Mouse (Mus musculus) forebrain, postnatal 0 days (tissue): Measurements from ENCODE around the gene Mmrn1. TPM values are rescaled to one million over a fixed set of nuclear protein-coding genes. Genes with fewer than 3 reads are reported as not detected.

Experiments
- ATAC-seq: fragments of 200-750 bp; cut with Nextera tagmentation; 2 replicates; pipeline ENCODE4 v1.8.0; 2017; ENCODE audit warnings: mild to moderate bottlenecking, moderate library complexity
- DNase-seq: peaks from one replicate; pipeline ENCODE4 v3.0.0-alpha.2; 2015
- H3K27ac ChIP-seq: fragments of 300-500 bp; sonication (generic); 2 replicates; pipeline ENCODE4 v1.5.1; 2014; ENCODE audit warnings: low read depth, mild to moderate bottlenecking, antibody characterized with exemption, low read length, moderate library complexity, mixed read lengths
- H3K27me3 ChIP-seq: fragments of 300-500 bp; sonication (generic); 2 replicates; pipeline ENCODE4 v1.6.1; 2014; ENCODE audit warnings: mild to moderate bottlenecking, low read length, mixed read lengths; ENCODE audit not compliant: insufficient read depth
- H3K36me3 ChIP-seq: fragments of 300-500 bp; sonication (generic); 2 replicates; pipeline ENCODE4 v1.6.1; 2014; ENCODE audit warnings: mild to moderate bottlenecking, moderate library complexity; ENCODE audit not compliant: insufficient read depth
- H3K4me1 ChIP-seq: fragments of 300-500 bp; sonication (generic); 2 replicates; pipeline ENCODE4 v1.6.1; 2014; ENCODE audit warnings: antibody characterized with exemption; ENCODE audit not compliant: insufficient read depth
- H3K4me2 ChIP-seq: fragments of 300-500 bp; sonication (generic); 2 replicates; pipeline ENCODE4 v1.6.1; 2014; ENCODE audit warnings: low read depth, mild to moderate bottlenecking, moderate library complexity
- H3K4me3 ChIP-seq: fragments of 300-500 bp; sonication (generic); 2 replicates; pipeline ENCODE4 v1.5.1; 2014; ENCODE audit warnings: low read depth, low read length, mixed read lengths
- H3K9ac ChIP-seq: fragments of 300-500 bp; sonication (generic); 2 replicates; pipeline ENCODE4 v1.6.1; 2014; ENCODE audit warnings: mild to moderate bottlenecking
- H3K9me3 ChIP-seq: fragments of 300-500 bp; sonication (generic); 2 replicates; pipeline ENCODE4 v1.6.1; 2016; ENCODE audit warnings: low read length
- CTCF ChIP-seq: sonication (generic); IDR thresholded peaks from 2 replicates; pipeline ENCODE4 v1.5.1; 2016; ENCODE audit warnings: antibody characterized with exemption, control low read depth, low read depth
- WGBS: fragments of 180-500 bp; shearing (Covaris S2); extraction: QIAGEN DNeasy Blood & Tissue Kit; methylation state at CpG from one replicate; pipeline ENCODE4 v1.1.7; 2014; 5-methylcytosine and 5-hydroxymethylcytosine counted together
- polyA plus RNA-seq: library from polyadenylated mRNA; unstranded; fragments of >200 nt; fragmentation: Nextera tagmentation; extraction: Ambion mirVana; gene quantifications from 2 replicates; pipeline ENCODE4 v1.2.1, GENCODE M21; 2015
- total RNA-seq: library from RNA; depleted of rRNA; stranded (reverse); fragments of >200 nt; gene quantifications from 2 replicates; pipeline ENCODE4 v1.2.3, GENCODE M21; 2014

Gene Mmrn1
- total and polyA plus RNA-seq, 2 experiments from 2014 or later = 1.0 to 2.1 TPM

DNA sequence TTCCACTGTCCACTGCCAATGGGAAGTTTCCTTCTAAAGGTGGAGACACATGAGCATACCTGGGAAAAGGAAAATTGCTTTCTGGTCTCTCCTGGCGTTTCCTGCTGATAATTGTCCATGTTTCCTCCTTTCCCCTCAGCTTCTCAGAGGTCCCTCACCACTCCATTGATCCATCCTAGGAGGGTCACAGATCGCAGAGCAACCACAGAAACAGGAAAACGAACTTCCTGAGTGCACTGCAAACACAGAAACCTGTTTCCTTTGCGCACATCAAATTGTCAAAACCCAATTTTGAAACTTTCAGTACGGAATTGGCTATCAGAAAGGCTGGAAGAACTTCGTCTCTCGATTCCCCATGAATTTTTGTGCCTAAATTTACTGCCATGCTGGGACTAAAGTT is 19.4 kb downstream of the Mmrn1 start:
- Histone ChIP-seq H3K9ac (no peak overlapping the region), H3K27ac (no peak overlapping the region), H3K36me3 (no peaks in the 10 kb centered on the region), H3K4me1 (no peaks in the 10 kb centered on the region), H3K4me3 (no peak overlapping the region), H3K4me2 (no peak overlapping the region), H3K9me3 (no peaks in the 10 kb centered on the region), H3K27me3 (no peaks in the 10 kb centered on the region)
- no peak for ATAC-seq
- WGBS = 84% methylated on average over 7 of the region's 7 CpGs
- TF ChIP-seq CTCF = no peak
- DNase-seq = no peak

- Histone ChIP-seq H3K4me2 (no peak overlapping the region), H3K36me3 (no peaks in the 10 kb centered on the region), H3K4me3 (no peak overlapping the region), H3K4me1 (no peaks in the 10 kb centered on the region), H3K9ac (no peak overlapping the region), H3K27ac (no peak overlapping the region), H3K27me3 (no peaks in the 10 kb centered on the region), H3K9me3 (no peaks in the 10 kb centered on the region)
- DNase-seq = no peak
- ATAC-seq = no peak
- TF ChIP-seq CTCF = no peak
- 87% methylated on average over 9 of the region's 9 CpGs for WGBS
These were observed 19.8 kb downstream of the Mmrn1 start for GRCm38 (mm10) chr6:60944621-60945020.

GRCm38 (mm10) chr6:60950415-60950814 is 25.6 kb downstream of the Mmrn1 start:
- no peaks in the 10 kb centered on the region for H3K4me1 ChIP-seq
- H3K4me2 ChIP-seq = no peak overlapping the region
- H3K9me3 ChIP-seq = no peaks in the 10 kb centered on the region
- peak; percentile 71 for TF ChIP-seq CTCF
- no peak overlapping the region for H3K9ac ChIP-seq
- no peaks in the 10 kb centered on the region for H3K36me3 ChIP-seq
- H3K27me3 ChIP-seq = no peaks in the 10 kb centered on the region
- no peak for ATAC-seq
- 60% methylated on average over 3 of the region's 3 CpGs for WGBS
- no peak overlapping the region for H3K27ac ChIP-seq
- peak; percentile 10 for DNase-seq
- no peak overlapping the region for H3K4me3 ChIP-seq

- TF ChIP-seq CTCF = no peak
- WGBS = 77% methylated on average over 2 of the region's 2 CpGs
- no peak overlapping the region for H3K27ac ChIP-seq
- no peak overlapping the region for H3K4me3 ChIP-seq
- ATAC-seq (no peak), DNase-seq (no peak)
- no peaks in the 10 kb centered on the region for H3K9me3 ChIP-seq
- H3K4me2 ChIP-seq = no peak overlapping the region
- H3K36me3 ChIP-seq = no peaks in the 10 kb centered on the region
- no peaks in the 10 kb centered on the region for H3K4me1 ChIP-seq
- H3K9ac ChIP-seq = no peak overlapping the region
- H3K27me3 ChIP-seq = no peaks in the 10 kb centered on the region
These were observed 36.5 kb downstream of the Mmrn1 start for GRCm38 (mm10) chr6:60961285-60961684.

- no peak for ATAC-seq
These were observed 37.1 kb downstream of the Mmrn1 start for GRCm38 (mm10) chr6:60961838-60962237.

DNA sequence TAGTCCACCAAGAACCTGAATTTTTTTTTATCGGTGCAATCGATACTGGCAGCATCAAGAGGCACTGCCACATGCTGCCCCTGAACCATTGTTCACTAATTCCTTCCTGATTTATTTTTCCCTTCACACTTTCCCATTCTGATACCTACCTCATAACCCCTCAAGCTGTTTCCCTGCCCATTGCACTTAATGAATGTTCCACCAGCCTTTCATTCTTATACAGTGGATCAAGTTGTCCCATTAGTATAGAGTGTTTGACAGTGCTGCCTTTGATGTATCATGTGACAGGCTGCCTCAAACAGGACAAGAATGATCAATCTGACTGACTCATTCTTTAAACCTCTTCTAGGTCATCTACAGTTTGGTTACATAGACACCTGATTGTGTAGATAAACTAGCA is 37.9 kb downstream of the Mmrn1 start:
- Histone ChIP-seq H3K36me3 (no peaks in the 10 kb centered on the region), H3K9ac (no peak overlapping the region), H3K27ac (no peak overlapping the region), H3K27me3 (no peaks in the 10 kb centered on the region), H3K4me3 (no peak overlapping the region), H3K9me3 (no peaks in the 10 kb centered on the region), H3K4me2 (no peak overlapping the region), H3K4me1 (no peaks in the 10 kb centered on the region)
- WGBS = 26% methylated on average over 2 of the region's 2 CpGs
- DNase-seq (no peak), ATAC-seq (no peak)
- no peak for TF ChIP-seq CTCF

More at GRCm38 (mm10) chr6:60961838-60962237, 37.1 kb downstream of the Mmrn1 start:
- H3K9ac ChIP-seq = no peak overlapping the region
- no peak overlapping the region for H3K4me3 ChIP-seq
- 27% methylated on average over 2 of the region's 2 CpGs for WGBS
- no peak for DNase-seq
- no peaks in the 10 kb centered on the region for H3K9me3 ChIP-seq
- no peak overlapping the region for H3K27ac ChIP-seq
- H3K4me2 ChIP-seq = no peak overlapping the region
- no peaks in the 10 kb centered on the region for H3K27me3 ChIP-seq
- no peaks in the 10 kb centered on the region for H3K36me3 ChIP-seq
- TF ChIP-seq CTCF = no peak
- no peaks in the 10 kb centered on the region for H3K4me1 ChIP-seq

GRCm38 (mm10) chr6:60963726-60964125 is 39.0 kb downstream of the Mmrn1 start:
- WGBS = 44% methylated on average over 1 of the region's 1 CpGs
- H3K36me3 ChIP-seq = no peaks in the 10 kb centered on the region
- H3K9ac ChIP-seq = no peak overlapping the region
- no peaks in the 10 kb centered on the region for H3K4me1 ChIP-seq
- no peak overlapping the region for H3K4me3 ChIP-seq
- H3K27ac ChIP-seq = no peak overlapping the region
- H3K4me2 ChIP-seq = no peak overlapping the region
- no peak for DNase-seq
- no peak for ATAC-seq
- no peaks in the 10 kb centered on the region for H3K9me3 ChIP-seq
- TF ChIP-seq CTCF = peak; percentile 19; the same call in 1 of the 2 replicates
- no peaks in the 10 kb centered on the region for H3K27me3 ChIP-seq

DNA sequence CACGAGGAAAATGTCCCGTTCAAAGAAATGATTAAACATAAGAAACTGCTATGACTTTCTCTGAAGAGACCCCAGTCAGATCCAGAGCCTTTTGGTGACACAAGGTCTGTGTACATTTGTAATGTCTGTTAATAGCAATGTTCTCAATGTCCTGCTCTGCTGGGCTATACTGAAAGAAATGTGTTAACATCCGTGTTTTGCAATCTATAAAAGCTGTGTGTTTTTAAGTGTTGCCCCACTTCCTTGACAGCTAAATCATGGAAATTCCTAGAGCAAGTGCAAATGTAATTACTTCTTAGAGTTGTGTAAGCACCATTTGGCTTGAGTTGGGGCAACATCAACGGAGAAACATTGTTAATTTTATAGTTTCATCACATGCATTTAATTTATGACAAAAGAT is 42.2 kb downstream of the Mmrn1 start:
- WGBS = 81% methylated on average over 4 of the region's 4 CpGs

More for the DNA sequence above, 42.2 kb downstream of the Mmrn1 start:
- DNase-seq (no peak), ATAC-seq (no peak)
- Histone ChIP-seq H3K4me2 (no peak overlapping the region), H3K4me3 (no peak overlapping the region), H3K27ac (no peak overlapping the region), H3K27me3 (no peaks in the 10 kb centered on the region), H3K9ac (no peak overlapping the region), H3K4me1 (no peaks in the 10 kb centered on the region), H3K9me3 (no peaks in the 10 kb centered on the region), H3K36me3 (no peaks in the 10 kb centered on the region)
- TF ChIP-seq CTCF = no peak
